Mouse (Mus musculus): ENCODE measurements around the gene Trim65. TPM values are rescaled to one million over a fixed set of nuclear protein-coding genes. Genes with fewer than 3 reads are reported as not detected.
"Not testable (repeated sequence)": the region's sequence is repeated elsewhere in the genome, so short reads cannot be mapped to it uniquely, and the experiment has no call there.

Gene Trim65
- polyA plus RNA-seq, 1 experiment from 2014 or later: 0.97 TPM

GRCm38 (mm10) chr11:116100385-116100784 lies 30.5 kb downstream of the Trim65 start:
- Histone ChIP-seq H3K27me3 (replicated peaks; ENCODE audit: control insufficient read depth, insufficient read depth, low read length) (no peaks in the 10 kb centered on the region), H3K9me3 (replicated peaks; ENCODE audit: control insufficient read depth, low read length) (0 out of 2 replicates have a peak, but pooled peaks cover 4% of the 10 kb centered on the region), H3K4me3 (ENCODE audit: low read depth, low read length) (no peak overlapping the region), H3K4me1 (ENCODE audit: control insufficient read depth, insufficient read depth, low read length) (peaks cover 10% of the 10 kb centered on the region; the same call in 1 of the 2 replicates), H3K9ac (ENCODE audit: low read length) (no peak overlapping the region), H3K4me2 (ENCODE audit: low read length) (no peak overlapping the region), H3K36me3 (ENCODE audit: control insufficient read depth, insufficient read depth, low read length) (no peaks in the 10 kb centered on the region), H3K27ac (ENCODE audit: low read depth, low read length) (no peak overlapping the region)
- no peak for DNase-seq (ENCODE audit: low spot score)
- 76% methylated on average over 6 of the region's 6 CpGs for WGBS
- ATAC-seq: no peak

- Histone ChIP-seq H3K27ac (ENCODE audit: low read depth, low read length) (no peak overlapping the region), H3K36me3 (ENCODE audit: control insufficient read depth, insufficient read depth, low read length) (no peaks in the 10 kb centered on the region), H3K4me2 (ENCODE audit: low read length) (no peak overlapping the region), H3K4me3 (ENCODE audit: low read depth, low read length) (no peak overlapping the region), H3K9me3 (replicated peaks; ENCODE audit: control insufficient read depth, low read length) (0 out of 2 replicates have a peak, but pooled peaks cover 4% of the 10 kb centered on the region), H3K4me1 (ENCODE audit: control insufficient read depth, insufficient read depth, low read length) (peaks cover 8% of the 10 kb centered on the region; the same call in 1 of the 2 replicates), H3K9ac (ENCODE audit: low read length) (no peak overlapping the region), H3K27me3 (replicated peaks; ENCODE audit: control insufficient read depth, insufficient read depth, low read length) (no peaks in the 10 kb centered on the region)
- DNase-seq (ENCODE audit: low spot score): no peak
- WGBS: 86% methylated on average over 6 of the region's 6 CpGs
- no peak for ATAC-seq
These were observed 31.5 kb downstream of the Trim65 start for GRCm38 (mm10) chr11:116099462-116099861.

- no peaks in the 10 kb centered on the region for H3K36me3 ChIP-seq (ENCODE audit: control insufficient read depth, insufficient read depth, low read length)
- 83% methylated on average over 14 of the region's 14 CpGs for WGBS
- H3K4me2 ChIP-seq (ENCODE audit: low read length): no peak overlapping the region
- H3K9ac ChIP-seq (ENCODE audit: low read length): no peak overlapping the region
- peaks cover 4% of the 10 kb centered on the region; the same call in 1 of the 2 replicates for H3K4me1 ChIP-seq (ENCODE audit: control insufficient read depth, insufficient read depth, low read length)
- no peak for DNase-seq (ENCODE audit: low spot score)
- H3K4me3 ChIP-seq (ENCODE audit: low read depth, low read length): no peak overlapping the region
- H3K9me3 ChIP-seq (replicated peaks; ENCODE audit: control insufficient read depth, low read length): 0 out of 2 replicates have a peak, but pooled peaks cover 4% of the 10 kb centered on the region
- no peak overlapping the region for H3K27ac ChIP-seq (ENCODE audit: low read depth, low read length)
- no peaks in the 10 kb centered on the region for H3K27me3 ChIP-seq (replicated peaks; ENCODE audit: control insufficient read depth, insufficient read depth, low read length)
- ATAC-seq: no peak
These were observed 32.0 kb downstream of the Trim65 start for GRCm38 (mm10) chr11:116098711-116099460.

- 93% methylated on average over 5 of the region's 5 CpGs for WGBS
- no peak overlapping the region for H3K4me3 ChIP-seq (ENCODE audit: low read depth, low read length)
- H3K9me3 ChIP-seq (replicated peaks; ENCODE audit: control insufficient read depth, low read length): 0 out of 2 replicates have a peak, but pooled peaks cover 4% of the 10 kb centered on the region
- DNase-seq (ENCODE audit: low spot score) (no peak), ATAC-seq (no peak)
- no peak overlapping the region for H3K27ac ChIP-seq (ENCODE audit: low read depth, low read length)
- no peaks in the 10 kb centered on the region for H3K4me1 ChIP-seq (ENCODE audit: control insufficient read depth, insufficient read depth, low read length)
- H3K27me3 ChIP-seq (replicated peaks; ENCODE audit: control insufficient read depth, insufficient read depth, low read length): no peaks in the 10 kb centered on the region
- H3K36me3 ChIP-seq (ENCODE audit: control insufficient read depth, insufficient read depth, low read length): no peaks in the 10 kb centered on the region
- H3K4me2 ChIP-seq (ENCODE audit: low read length): no peak overlapping the region
- H3K9ac ChIP-seq (ENCODE audit: low read length): no peak overlapping the region
These were observed 34.5 kb downstream of the Trim65 start for GRCm38 (mm10) chr11:116096213-116097108.

GRCm38 (mm10) chr11:116095573-116095972 lies 35.4 kb downstream of the Trim65 start:
- WGBS: 84% methylated on average over 3 of the region's 3 CpGs
- DNase-seq (ENCODE audit: low spot score): no peak
- Histone ChIP-seq H3K9me3 (replicated peaks; ENCODE audit: control insufficient read depth, low read length) (0 out of 2 replicates have a peak, but pooled peaks cover 4% of the 10 kb centered on the region), H3K27me3 (replicated peaks; ENCODE audit: control insufficient read depth, insufficient read depth, low read length) (no peaks in the 10 kb centered on the region), H3K4me1 (ENCODE audit: control insufficient read depth, insufficient read depth, low read length) (no peaks in the 10 kb centered on the region), H3K36me3 (ENCODE audit: control insufficient read depth, insufficient read depth, low read length) (no peaks in the 10 kb centered on the region), H3K9ac (ENCODE audit: low read length) (no peak overlapping the region), H3K27ac (ENCODE audit: low read depth, low read length) (no peak overlapping the region), H3K4me3 (ENCODE audit: low read depth, low read length) (no peak overlapping the region), H3K4me2 (ENCODE audit: low read length) (no peak overlapping the region)
- no peak for ATAC-seq

- WGBS: 69% methylated on average over 16 of the region's 16 CpGs
- no peak overlapping the region for H3K4me2 ChIP-seq (ENCODE audit: low read length)
These were observed 37.0 kb downstream of the Trim65 start for GRCm38 (mm10) chr11:116093771-116094565.

GRCm38 (mm10) chr11:116092959-116093358 lies 38.0 kb downstream of the Trim65 start:
- WGBS: 93% methylated on average over 6 of the region's 6 CpGs
- not testable (repeated sequence) for H3K4me3 ChIP-seq (ENCODE audit: low read depth, low read length); H3K9me3 ChIP-seq (replicated peaks; ENCODE audit: control insufficient read depth, low read length); H3K27me3 ChIP-seq (replicated peaks; ENCODE audit: control insufficient read depth, insufficient read depth, low read length); DNase-seq (ENCODE audit: low spot score); H3K9ac ChIP-seq (ENCODE audit: low read length); H3K4me2 ChIP-seq (ENCODE audit: low read length); H3K27ac ChIP-seq (ENCODE audit: low read depth, low read length); H3K4me1 ChIP-seq (ENCODE audit: control insufficient read depth, insufficient read depth, low read length); H3K36me3 ChIP-seq (ENCODE audit: control insufficient read depth, insufficient read depth, low read length); ATAC-seq

More at GRCm38 (mm10) chr11:116093771-116094565, 37.0 kb downstream of the Trim65 start:
- H3K9me3 ChIP-seq (replicated peaks; ENCODE audit: control insufficient read depth, low read length): 0 out of 2 replicates have a peak, but pooled peaks cover 4% of the 10 kb centered on the region
- DNase-seq (ENCODE audit: low spot score) (no peak), ATAC-seq (no peak)
- H3K27ac ChIP-seq (ENCODE audit: low read depth, low read length): no peak overlapping the region
- H3K4me3 ChIP-seq (ENCODE audit: low read depth, low read length): no peak overlapping the region
- H3K36me3 ChIP-seq (ENCODE audit: control insufficient read depth, insufficient read depth, low read length): no peaks in the 10 kb centered on the region
- H3K4me1 ChIP-seq (ENCODE audit: control insufficient read depth, insufficient read depth, low read length): no peaks in the 10 kb centered on the region
- no peaks in the 10 kb centered on the region for H3K27me3 ChIP-seq (replicated peaks; ENCODE audit: control insufficient read depth, insufficient read depth, low read length)
- no peak overlapping the region for H3K9ac ChIP-seq (ENCODE audit: low read length)

- H3K27me3 ChIP-seq (replicated peaks; ENCODE audit: control insufficient read depth, insufficient read depth, low read length): no peaks in the 10 kb centered on the region
- H3K36me3 ChIP-seq (ENCODE audit: control insufficient read depth, insufficient read depth, low read length): no peaks in the 10 kb centered on the region
- DNase-seq (ENCODE audit: low spot score) (no peak), ATAC-seq (no peak)
- no peak overlapping the region for H3K27ac ChIP-seq (ENCODE audit: low read depth, low read length)
- WGBS: 85% methylated on average over 6 of the region's 6 CpGs
- H3K4me2 ChIP-seq (ENCODE audit: low read length): no peak overlapping the region
- H3K4me3 ChIP-seq (ENCODE audit: low read depth, low read length): no peak overlapping the region
- no peaks in the 10 kb centered on the region for H3K4me1 ChIP-seq (ENCODE audit: control insufficient read depth, insufficient read depth, low read length)
- no peak overlapping the region for H3K9ac ChIP-seq (ENCODE audit: low read length)
- H3K9me3 ChIP-seq (replicated peaks; ENCODE audit: control insufficient read depth, low read length): 0 out of 2 replicates have a peak, but pooled peaks cover 2% of the 10 kb centered on the region
These were observed 39.3 kb downstream of the Trim65 start for GRCm38 (mm10) chr11:116091591-116091990.

Data from forebrain, embryonic 14.5 days (tissue).